Mouse (Mus musculus) embryonic facial prominence, embryonic 13.5 days (tissue): ENCODE measurements around the gene Ibsp. TPM values are rescaled to one million over a fixed set of nuclear protein-coding genes. Genes with fewer than 3 reads are reported as not detected.

Experiments used
- ATAC-seq: fragments of 200-750 bp; cut with Nextera tagmentation; 2 replicates; pipeline ENCODE4 v1.8.0; 2017; ENCODE audit warnings: low read depth; ENCODE audit not compliant: insufficient number of reproducible peaks, insufficient read depth, low FRiP score, low TSS enrichment
- H3K27ac ChIP-seq: fragments of 300-500 bp; sonication (generic); 2 replicates; pipeline ENCODE4 v1.5.1; 2015; ENCODE audit warnings: moderate library complexity, mild to moderate bottlenecking, inconsistent platforms
- H3K27me3 ChIP-seq: fragments of 300-500 bp; sonication (generic); 2 replicates; pipeline ENCODE4 v1.6.1; 2015; ENCODE audit warnings: mild to moderate bottlenecking, inconsistent platforms
- H3K36me3 ChIP-seq: fragments of 300-500 bp; sonication (generic); 2 replicates; pipeline ENCODE4 v1.6.1; 2015; ENCODE audit warnings: mild to moderate bottlenecking, inconsistent platforms
- H3K4me1 ChIP-seq: fragments of 300-500 bp; sonication (generic); 2 replicates; pipeline ENCODE4 v1.6.1; 2015; ENCODE audit warnings: inconsistent platforms
- H3K4me2 ChIP-seq: fragments of 300-500 bp; sonication (generic); 2 replicates; pipeline ENCODE4 v1.6.1; 2015; ENCODE audit warnings: moderate library complexity, mild to moderate bottlenecking, inconsistent platforms
- H3K4me3 ChIP-seq: fragments of 300-500 bp; sonication (generic); 2 replicates; pipeline ENCODE4 v1.5.1; 2015; ENCODE audit warnings: mild to moderate bottlenecking, inconsistent platforms
- H3K9ac ChIP-seq: fragments of 300-500 bp; sonication (generic); 2 replicates; pipeline ENCODE4 v1.6.1; 2015; ENCODE audit warnings: mild to moderate bottlenecking, inconsistent platforms
- H3K9me3 ChIP-seq: fragments of 300-500 bp; sonication (generic); 2 replicates; pipeline ENCODE4 v1.6.1; 2016; ENCODE audit warnings: inconsistent platforms
- WGBS: fragments of 180-500 bp; shearing (Covaris S2); methylation state at CpG from one replicate; pipeline ENCODE4 v1.1.7; 2015; ENCODE audit warnings: mixed read lengths; 5-methylcytosine and 5-hydroxymethylcytosine counted together
- polyA plus RNA-seq: library from polyadenylated mRNA; unstranded; fragments of >200 nt; fragmentation: Nextera tagmentation; extraction: Ambion mirVana; gene quantifications from 2 replicates; pipeline ENCODE4 v1.2.1, GENCODE M21; 2015

Ibsp gene
- 239 and 390 TPM in 2 replicates for polyA plus RNA-seq

GRCm38 (mm10) chr5:104298994-104299393, at the start of gene Ibsp:
Gene Ibsp, plus strand, starts transcription at chr5:104299171.
- no peak within 1 kb of the TSS for H3K27ac ChIP-seq

GRCm38 (mm10) chr5:104251811-104252210, 47.2 kb upstream of the Ibsp start:
- Histone ChIP-seq H3K27ac (no peak overlapping the region), H3K27me3 (no peaks in the 10 kb centered on the region), H3K4me2 (no peak overlapping the region), H3K9ac (no peak overlapping the region), H3K4me3 (no peak overlapping the region), H3K36me3 (no peaks in the 10 kb centered on the region), H3K4me1 (no peaks in the 10 kb centered on the region), H3K9me3 (no peaks in the 10 kb centered on the region)
- no peak for ATAC-seq
- 80% methylated on average over 5 of the region's 5 CpGs for WGBS

More at GRCm38 (mm10) chr5:104298994-104299393, at the start of gene Ibsp:
- H3K4me3 ChIP-seq, result 0 out of 2 replicates have a peak within 1 kb of the TSS, but pooled peaks have one; percentile 2
- H3K4me1 ChIP-seq, result peaks cover 10% of the 10 kb centered on the region
- no peak for ATAC-seq
- no peak within 1 kb of the TSS for H3K9ac ChIP-seq
- no peaks in the 10 kb centered on the region for H3K9me3 ChIP-seq
- H3K4me2 ChIP-seq, result no peak within 1 kb of the TSS
- no peaks in the 10 kb centered on the region for H3K27me3 ChIP-seq
- H3K36me3 ChIP-seq, result no peaks in the 10 kb centered on the region
- WGBS, result 53% methylated on average over 6 of the region's 6 CpGs

- no peaks in the 10 kb centered on the region for H3K9me3 ChIP-seq
- H3K27me3 ChIP-seq, result no peaks in the 10 kb centered on the region
- no peaks in the 10 kb centered on the region for H3K4me1 ChIP-seq
- no peak overlapping the region for H3K9ac ChIP-seq
- no peak overlapping the region for H3K4me2 ChIP-seq
- H3K27ac ChIP-seq, result no peak overlapping the region
- WGBS, result 76% methylated on average over 3 of the region's 3 CpGs
- ATAC-seq, result no peak
- no peak overlapping the region for H3K4me3 ChIP-seq
- no peaks in the 10 kb centered on the region for H3K36me3 ChIP-seq
Observed at GRCm38 (mm10) chr5:104256585-104256984, 42.4 kb upstream of the Ibsp start.

GRCm38 (mm10) chr5:104261908-104262461, 37.0 kb upstream of the Ibsp start:
- Histone ChIP-seq H3K4me1 (no peaks in the 10 kb centered on the region), H3K36me3 (no peaks in the 10 kb centered on the region), H3K4me2 (no peak overlapping the region), H3K27me3 (no peaks in the 10 kb centered on the region), H3K9me3 (no peaks in the 10 kb centered on the region), H3K9ac (no peak overlapping the region), H3K4me3 (no peak overlapping the region), H3K27ac (no peak overlapping the region)
- WGBS, result 77% methylated on average over 4 of the region's 4 CpGs
- ATAC-seq, result no peak

DNA sequence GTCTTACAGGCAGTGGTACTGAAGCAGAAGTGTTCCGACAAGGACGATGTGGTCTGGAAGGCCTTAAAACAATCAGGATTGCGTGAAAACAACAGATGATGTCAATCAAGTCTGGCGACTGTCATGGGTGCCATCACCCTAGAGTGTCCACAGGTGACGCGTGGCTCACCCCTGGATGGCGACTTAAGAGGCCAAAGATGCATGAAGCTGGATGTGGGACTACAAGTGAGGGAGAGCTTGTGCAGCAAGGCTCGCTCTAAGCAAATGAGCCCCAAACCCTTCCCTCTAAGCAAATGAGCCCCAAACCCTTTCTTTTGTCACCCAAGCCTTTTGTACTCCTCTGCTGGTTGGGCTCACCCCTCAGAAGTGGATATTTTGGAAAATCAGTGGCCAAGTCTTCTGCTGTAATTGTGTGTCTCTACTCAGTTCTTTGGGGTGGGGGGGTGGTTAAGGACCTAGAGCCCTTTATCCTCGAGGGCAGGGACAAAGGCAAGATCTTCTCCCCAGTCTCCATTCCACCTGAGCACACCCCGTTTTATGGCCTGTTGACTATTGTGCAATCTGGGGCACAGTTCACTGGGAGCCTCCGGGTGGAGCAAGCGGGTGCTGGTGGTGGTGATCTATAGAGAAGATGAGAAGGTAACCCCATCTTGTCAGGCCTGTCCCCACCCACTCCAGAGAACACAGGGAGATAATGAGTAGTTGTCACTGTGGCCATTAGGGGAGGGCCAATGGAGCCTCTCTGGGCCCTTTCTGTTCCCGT, 35.8 kb upstream of the Ibsp start:
- H3K27ac ChIP-seq, result no peak overlapping the region
- no peak overlapping the region for H3K9ac ChIP-seq
- no peaks in the 10 kb centered on the region for H3K9me3 ChIP-seq
- no peak overlapping the region for H3K4me3 ChIP-seq
- H3K4me2 ChIP-seq, result no peak overlapping the region
- H3K36me3 ChIP-seq, result no peaks in the 10 kb centered on the region
- no peaks in the 10 kb centered on the region for H3K27me3 ChIP-seq
- H3K4me1 ChIP-seq, result no peaks in the 10 kb centered on the region
- WGBS, result 86% methylated on average over 13 of the region's 13 CpGs
- ATAC-seq, result no peak

- no peak overlapping the region for H3K4me3 ChIP-seq
- no peaks in the 10 kb centered on the region for H3K27me3 ChIP-seq
- no peak overlapping the region for H3K4me2 ChIP-seq
- H3K36me3 ChIP-seq, result no peaks in the 10 kb centered on the region
- ATAC-seq, result no peak
- peaks cover 7% of the 10 kb centered on the region for H3K4me1 ChIP-seq
- no peak overlapping the region for H3K9ac ChIP-seq
- H3K9me3 ChIP-seq, result no peaks in the 10 kb centered on the region
- H3K27ac ChIP-seq, result no peak overlapping the region
- WGBS, result 29% methylated on average over 6 of the region's 6 CpGs
Observed at GRCm38 (mm10) chr5:104294201-104294600, 4.8 kb upstream of the Ibsp start.

- Histone ChIP-seq H3K27ac (no peak overlapping the region), H3K4me1 (no peaks in the 10 kb centered on the region), H3K4me3 (no peak overlapping the region), H3K36me3 (no peaks in the 10 kb centered on the region), H3K4me2 (no peak overlapping the region), H3K27me3 (no peaks in the 10 kb centered on the region), H3K9ac (no peak overlapping the region), H3K9me3 (no peaks in the 10 kb centered on the region)
- no peak for ATAC-seq
- whole genome bisulfite sequencing, result 73% methylated on average over 1 of the region's 1 CpGs
Observed at GRCm38 (mm10) chr5:104314073-104314472, 15.1 kb downstream of the Ibsp start.

- WGBS, result 85% methylated on average over 6 of the region's 6 CpGs
- no peaks in the 10 kb centered on the region for H3K27me3 ChIP-seq
- no peak within 1 kb of the TSS for H3K9ac ChIP-seq
- H3K9me3 ChIP-seq, result no peaks in the 10 kb centered on the region
- no peak within 1 kb of the TSS for H3K27ac ChIP-seq
- no peak within 1 kb of the TSS for H3K4me3 ChIP-seq
- no peak for ATAC-seq
- H3K4me1 ChIP-seq, result no peaks in the 10 kb centered on the region
- H3K36me3 ChIP-seq, result no peaks in the 10 kb centered on the region
- no peak within 1 kb of the TSS for H3K4me2 ChIP-seq
Observed at GRCm38 (mm10) chr5:104325029-104325428, 26.1 kb downstream of the Ibsp start, which contains the start of gene Mepe. Gene Mepe, plus strand, starts transcription at chr5:104325329.

- no peak for ATAC-seq
- Histone ChIP-seq H3K4me3 (no peak overlapping the region), H3K9me3 (no peaks in the 10 kb centered on the region), H3K27me3 (no peaks in the 10 kb centered on the region), H3K36me3 (no peaks in the 10 kb centered on the region), H3K4me2 (no peak overlapping the region), H3K4me1 (no peaks in the 10 kb centered on the region), H3K9ac (no peak overlapping the region), H3K27ac (no peak overlapping the region)
- 68% methylated on average over 4 of the region's 4 CpGs for WGBS
Observed at GRCm38 (mm10) chr5:104326884-104327283, 27.9 kb downstream of the Ibsp start.

- Histone ChIP-seq H3K4me3 (no peak overlapping the region), H3K27me3 (no peaks in the 10 kb centered on the region), H3K9me3 (no peaks in the 10 kb centered on the region), H3K9ac (no peak overlapping the region), H3K36me3 (no peaks in the 10 kb centered on the region), H3K4me1 (no peaks in the 10 kb centered on the region), H3K27ac (no peak overlapping the region), H3K4me2 (no peak overlapping the region)
- no peak for ATAC-seq
- 69% methylated on average over 8 of the region's 8 CpGs for WGBS
Observed at GRCm38 (mm10) chr5:104327389-104327788, 28.4 kb downstream of the Ibsp start.

DNA sequence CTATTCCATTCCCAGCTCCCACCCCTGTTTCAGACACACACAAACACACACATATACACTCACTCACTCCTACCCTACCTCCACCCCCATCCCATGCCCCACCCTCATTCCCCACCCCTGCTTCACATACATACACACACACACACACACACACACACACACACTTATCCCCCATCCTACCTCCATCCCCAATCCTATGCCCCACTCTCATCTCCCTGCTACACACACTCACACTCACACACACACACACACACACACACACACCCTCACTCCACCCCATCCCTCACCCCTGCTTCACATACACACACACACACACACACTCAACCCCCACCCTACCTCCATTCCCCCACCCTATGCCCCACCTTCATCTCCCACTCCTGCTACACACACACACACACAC, 28.9 kb downstream of the Ibsp start:
- no peaks in the 10 kb centered on the region for H3K9me3 ChIP-seq
- H3K27ac ChIP-seq, result no peak overlapping the region
- no peak overlapping the region for H3K4me2 ChIP-seq
- H3K36me3 ChIP-seq, result no peaks in the 10 kb centered on the region
- H3K4me3 ChIP-seq, result no peak overlapping the region
- 0 out of 2 replicates have a peak, but pooled peaks have one; percentile 20 for ATAC-seq
- H3K4me1 ChIP-seq, result peaks cover under 1% of the 10 kb centered on the region; the same call in 1 of the 2 replicates
- H3K9ac ChIP-seq, result no peak overlapping the region
- H3K27me3 ChIP-seq, result no peaks in the 10 kb centered on the region

- H3K27me3 ChIP-seq, result no peaks in the 10 kb centered on the region
- 81% methylated on average over 4 of the region's 4 CpGs for WGBS
- H3K4me1 ChIP-seq, result peaks cover 4% of the 10 kb centered on the region; the same call in 1 of the 2 replicates
- H3K36me3 ChIP-seq, result no peaks in the 10 kb centered on the region
- H3K9ac ChIP-seq, result no peak overlapping the region
- no peak overlapping the region for H3K4me2 ChIP-seq
- no peak; the same call in 1 of the 2 replicates for ATAC-seq
- H3K9me3 ChIP-seq, result no peaks in the 10 kb centered on the region
- no peak overlapping the region for H3K4me3 ChIP-seq
- no peak overlapping the region for H3K27ac ChIP-seq
Observed at GRCm38 (mm10) chr5:104328317-104328850, 29.4 kb downstream of the Ibsp start.
